Mouse (Mus musculus) forebrain, embryonic 15.5 days (tissue): Measurements from ENCODE around the gene Sec63. TPM values are rescaled to one million over a fixed set of nuclear protein-coding genes. Genes with fewer than 3 reads are reported as not detected.

Experiments
- ATAC-seq: fragments of 200-750 bp; cut with Nextera tagmentation; replicated peaks from 2 replicates; pipeline ENCODE4 v1.8.0; 2017; ENCODE audit warnings: mild to moderate bottlenecking, moderate TSS enrichment, moderate library complexity
- H3K27ac ChIP-seq: fragments of 300-500 bp; sonication (generic); replicated peaks from 2 replicates; pipeline ENCODE4 v1.5.1; 2015; ENCODE audit warnings: mild to moderate bottlenecking, inconsistent platforms
- H3K27me3 ChIP-seq: fragments of 300-500 bp; sonication (generic); 2 replicates; pipeline ENCODE4 v1.6.1; 2015; ENCODE audit warnings: inconsistent platforms
- H3K36me3 ChIP-seq: fragments of 300-500 bp; sonication (generic); 2 replicates; pipeline ENCODE4 v1.6.1; 2015; ENCODE audit warnings: mild to moderate bottlenecking, inconsistent platforms
- H3K4me1 ChIP-seq: fragments of 300-500 bp; sonication (generic); 2 replicates; pipeline ENCODE4 v1.6.1; 2015; ENCODE audit warnings: inconsistent platforms
- H3K4me2 ChIP-seq: fragments of 300-500 bp; sonication (generic); replicated peaks from 2 replicates; pipeline ENCODE4 v1.6.1; 2015; ENCODE audit warnings: mild to moderate bottlenecking, inconsistent platforms
- H3K4me3 ChIP-seq: fragments of 300-500 bp; sonication (generic); 2 replicates; pipeline ENCODE4 v1.5.1; 2015; ENCODE audit warnings: mild to moderate bottlenecking, inconsistent platforms
- H3K9ac ChIP-seq: fragments of 300-500 bp; sonication (generic); replicated peaks from 2 replicates; pipeline ENCODE4 v1.6.1; 2015; ENCODE audit warnings: mild to moderate bottlenecking, inconsistent platforms
- H3K9me3 ChIP-seq: fragments of 300-500 bp; sonication (generic); 2 replicates; pipeline ENCODE4 v1.6.1; 2016; ENCODE audit warnings: inconsistent platforms
- WGBS: fragments of 180-500 bp; shearing (Covaris S2); methylation state at CpG from one replicate; pipeline ENCODE4 v1.1.7; 2015; ENCODE audit warnings: mixed read lengths; 5-methylcytosine and 5-hydroxymethylcytosine counted together
- polyA plus RNA-seq: library from polyadenylated mRNA; unstranded; fragments of >200 nt; fragmentation: Nextera tagmentation; extraction: Ambion mirVana; gene quantifications from 2 replicates; pipeline ENCODE4 v1.2.1, GENCODE M21; 2015

Sec63 gene
- polyA plus RNA-seq, 1 experiment from 2014 or later, result 28.8 TPM

- peak overlapping the region; percentile 87 for H3K27ac ChIP-seq
- H3K4me2 ChIP-seq, result no peak overlapping the region; the same call in 1 of the 2 replicates
- H3K4me1 ChIP-seq, result peaks cover 20% of the 10 kb centered on the region
- H3K36me3 ChIP-seq, result no peaks in the 10 kb centered on the region
- H3K9ac ChIP-seq, result no peak overlapping the region
- H3K27me3 ChIP-seq, result no peaks in the 10 kb centered on the region
- ATAC-seq, result peak; percentile 93
- no peak overlapping the region for H3K4me3 ChIP-seq
- no peaks in the 10 kb centered on the region for H3K9me3 ChIP-seq
- 30% methylated on average over 15 of the region's 15 CpGs for WGBS
These were observed 111.1 kb downstream of the Sec63 start for GRCm38 (mm10) chr10:42872269-42873010.

DNA sequence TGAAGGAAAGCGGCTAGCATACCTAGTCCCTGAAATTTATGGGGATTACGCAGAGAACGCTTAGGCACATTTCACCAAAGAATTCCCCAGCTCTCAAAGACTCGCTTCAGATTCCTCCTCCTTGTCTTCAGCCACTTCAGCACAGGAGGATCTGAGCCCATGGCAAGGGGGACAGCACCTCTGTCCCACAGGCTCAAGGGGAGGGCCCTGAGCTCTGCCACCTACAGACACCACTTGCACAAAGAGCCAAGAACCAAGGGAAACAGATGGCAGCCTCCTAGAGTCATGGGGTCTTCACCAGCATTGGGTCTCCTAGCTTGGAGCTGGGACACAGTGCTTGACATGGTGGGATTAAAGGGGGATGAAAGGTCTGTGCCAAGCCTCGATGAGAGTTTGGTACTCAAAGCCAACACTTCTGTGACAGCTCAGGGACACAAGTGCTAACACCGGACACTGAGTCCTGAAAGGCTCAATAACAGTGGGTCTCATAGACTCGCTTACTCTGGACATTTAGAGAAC is 111.8 kb downstream of the Sec63 start:
- ATAC-seq, result peak; percentile 52
- peak overlapping the region; percentile 87 for H3K27ac ChIP-seq
- WGBS, result 23% methylated on average over 7 of the region's 7 CpGs

GRCm38 (mm10) chr10:42876172-42876571 is 114.9 kb downstream of the Sec63 start:
- H3K9me3 ChIP-seq, result no peaks in the 10 kb centered on the region
- H3K27me3 ChIP-seq, result no peaks in the 10 kb centered on the region
- peaks cover 20% of the 10 kb centered on the region for H3K4me1 ChIP-seq
- 74% methylated on average over 5 of the region's 5 CpGs for WGBS
- H3K27ac ChIP-seq, result no peak overlapping the region
- no peak overlapping the region for H3K4me2 ChIP-seq
- no peaks in the 10 kb centered on the region for H3K36me3 ChIP-seq
- H3K4me3 ChIP-seq, result no peak overlapping the region
- no peak overlapping the region for H3K9ac ChIP-seq
- ATAC-seq, result no peak

More for the DNA sequence above, 111.8 kb downstream of the Sec63 start:
- Histone ChIP-seq H3K27me3 (no peaks in the 10 kb centered on the region), H3K9me3 (no peaks in the 10 kb centered on the region), H3K9ac (no peak overlapping the region), H3K36me3 (no peaks in the 10 kb centered on the region), H3K4me2 (no peak overlapping the region), H3K4me1 (peaks cover 20% of the 10 kb centered on the region), H3K4me3 (no peak overlapping the region)

- no peaks in the 10 kb centered on the region for H3K27me3 ChIP-seq
- no peak overlapping the region for H3K27ac ChIP-seq
- ATAC-seq, result no peak
- no peak overlapping the region for H3K9ac ChIP-seq
- no peaks in the 10 kb centered on the region for H3K4me1 ChIP-seq
- WGBS, result 81% methylated on average over 5 of the region's 5 CpGs
- no peaks in the 10 kb centered on the region for H3K36me3 ChIP-seq
- no peak overlapping the region for H3K4me3 ChIP-seq
- H3K9me3 ChIP-seq, result no peaks in the 10 kb centered on the region
- H3K4me2 ChIP-seq, result no peak overlapping the region
These were observed 118.0 kb downstream of the Sec63 start for GRCm38 (mm10) chr10:42879269-42879681.

- no peak overlapping the region for H3K27ac ChIP-seq
- WGBS, result 87% methylated on average over 5 of the region's 5 CpGs
- no peaks in the 10 kb centered on the region for H3K9me3 ChIP-seq
- H3K27me3 ChIP-seq, result no peaks in the 10 kb centered on the region
- no peak overlapping the region for H3K4me3 ChIP-seq
- H3K36me3 ChIP-seq, result no peaks in the 10 kb centered on the region
- ATAC-seq, result no peak
- no peaks in the 10 kb centered on the region for H3K4me1 ChIP-seq
- no peak overlapping the region for H3K4me2 ChIP-seq
- no peak overlapping the region for H3K9ac ChIP-seq
These were observed 118.4 kb downstream of the Sec63 start for GRCm38 (mm10) chr10:42879682-42880081.

Other genes with a start within 250 kb of the Sec63 start
- gene Nr2e1, start 177.9 kb upstream of the Sec63 start, polyA plus RNA-seq, result 35.4 and 40.5 TPM in 2 replicates
- 50.8 and 51.5 TPM in 2 replicates for gene Ostm1, start 177.7 kb upstream of the Sec63 start, polyA plus RNA-seq
- 9.2 and 9.6 TPM in 2 replicates for gene Scml4, start 98.9 kb downstream of the Sec63 start, polyA plus RNA-seq